Mouse (Mus musculus) megakaryocyte, embryonic 14.5 days (primary cell): ENCODE measurements around the gene Gm21304.
"Not testable (repeated sequence)": the region's sequence is repeated elsewhere in the genome, so short reads cannot be mapped to it uniquely, and the experiment has no call there.

Source experiments
- FLI1 ChIP-seq: IDR thresholded peaks from 2 replicates; pipeline ENCODE4 v1.6.1; 2012; ENCODE audit warnings: low read length, inconsistent platforms, mixed read lengths
- GATA1 ChIP-seq: IDR thresholded peaks from 3 replicates; pipeline ENCODE4 v1.6.1; 2012; ENCODE audit warnings: mixed read lengths, low read length, inconsistent platforms, borderline replicate concordance

- TF ChIP-seq GATA1, FLI1: not testable (repeated sequence)
These were observed 25.6 kb upstream of the Gm21304 start, which contains the start of gene Gm21293 for GRCm38 (mm10) chr10:104142687-104143086.
